Mouse (Mus musculus) stomach, embryonic 16.5 days (tissue): Measurements from ENCODE around the gene Zbtb11. TPM values are rescaled to one million over a fixed set of nuclear protein-coding genes. Genes with fewer than 3 reads are reported as not detected.

Experiments
- ATAC-seq: fragments of 200-750 bp; cut with Nextera tagmentation; 2 replicates; pipeline ENCODE4 v1.8.0; 2017; ENCODE audit warnings: moderate number of reproducible peaks, moderate TSS enrichment; ENCODE audit not compliant: insufficient read depth, low FRiP score
- H3K27ac ChIP-seq: fragments of 300-500 bp; sonication (generic); 2 replicates; pipeline ENCODE4 v1.5.1; 2014; ENCODE audit warnings: low read length
- H3K27me3 ChIP-seq: fragments of 300-500 bp; sonication (generic); 2 replicates; pipeline ENCODE4 v1.6.1; 2014; ENCODE audit warnings: low read length, control low read depth, mixed read lengths; ENCODE audit not compliant: control insufficient read depth, insufficient read depth
- H3K36me3 ChIP-seq: fragments of 300-500 bp; sonication (generic); 2 replicates; pipeline ENCODE4 v1.6.1; 2014; ENCODE audit warnings: low read length; ENCODE audit not compliant: control insufficient read depth, insufficient read depth
- H3K4me1 ChIP-seq: fragments of 300-500 bp; sonication (generic); 2 replicates; pipeline ENCODE4 v1.6.1; 2014; ENCODE audit warnings: low read length, control low read depth, mixed read lengths; ENCODE audit not compliant: control insufficient read depth, insufficient read depth
- H3K4me2 ChIP-seq: fragments of 300-500 bp; sonication (generic); 2 replicates; pipeline ENCODE4 v1.6.1; 2014; ENCODE audit warnings: low read depth, low read length, mixed read lengths
- H3K4me3 ChIP-seq: fragments of 300-500 bp; sonication (generic); replicated peaks from 2 replicates; pipeline ENCODE4 v1.5.1; 2014; ENCODE audit warnings: mild to moderate bottlenecking, low read length
- H3K9ac ChIP-seq: fragments of 300-500 bp; sonication (generic); 2 replicates; pipeline ENCODE4 v1.6.1; 2014; ENCODE audit warnings: low read length
- H3K9me3 ChIP-seq: fragments of 300-500 bp; sonication (generic); replicated peaks from 2 replicates; pipeline ENCODE4 v1.6.1; 2016; ENCODE audit warnings: low read length, control low read depth; ENCODE audit not compliant: control insufficient read depth
- WGBS: fragments of 180-500 bp; shearing (Covaris S2); extraction: QIAGEN DNeasy Blood & Tissue Kit; methylation state at CpG from one replicate; pipeline ENCODE4 v1.1.7; 2014; 5-methylcytosine and 5-hydroxymethylcytosine counted together
- polyA plus RNA-seq: library from polyadenylated mRNA; unstranded; fragments of >200 nt; fragmentation: Nextera tagmentation; extraction: Ambion mirVana; gene quantifications from 2 replicates; pipeline ENCODE4 v1.2.1, GENCODE M21; 2015

Gene Zbtb11
- polyA plus RNA-seq, 1 experiment from 2014 or later, result 15.8 TPM

- no peak overlapping the region for H3K4me2 ChIP-seq
- no peak overlapping the region for H3K9ac ChIP-seq
- no peaks in the 10 kb centered on the region for H3K4me1 ChIP-seq
- H3K27ac ChIP-seq, result no peak overlapping the region
- H3K9me3 ChIP-seq, result no peaks in the 10 kb centered on the region
- WGBS, result 78% methylated on average over 3 of the region's 3 CpGs
- ATAC-seq, result no peak
- no peaks in the 10 kb centered on the region for H3K36me3 ChIP-seq
- H3K4me3 ChIP-seq, result no peak overlapping the region
- no peaks in the 10 kb centered on the region for H3K27me3 ChIP-seq
Measured at GRCm38 (mm10) chr16:56055911-56056310, 82.2 kb downstream of the Zbtb11 start.

GRCm38 (mm10) chr16:56056944-56057590 lies 83.4 kb downstream of the Zbtb11 start:
- H3K27me3 ChIP-seq, result no peaks in the 10 kb centered on the region
- H3K9ac ChIP-seq, result no peak overlapping the region
- H3K36me3 ChIP-seq, result no peaks in the 10 kb centered on the region
- no peak overlapping the region for H3K4me3 ChIP-seq
- 58% methylated on average over 7 of the region's 7 CpGs for WGBS
- H3K4me1 ChIP-seq, result no peaks in the 10 kb centered on the region
- H3K4me2 ChIP-seq, result no peak overlapping the region
- no peak overlapping the region for H3K27ac ChIP-seq
- no peaks in the 10 kb centered on the region for H3K9me3 ChIP-seq
- ATAC-seq, result no peak

DNA sequence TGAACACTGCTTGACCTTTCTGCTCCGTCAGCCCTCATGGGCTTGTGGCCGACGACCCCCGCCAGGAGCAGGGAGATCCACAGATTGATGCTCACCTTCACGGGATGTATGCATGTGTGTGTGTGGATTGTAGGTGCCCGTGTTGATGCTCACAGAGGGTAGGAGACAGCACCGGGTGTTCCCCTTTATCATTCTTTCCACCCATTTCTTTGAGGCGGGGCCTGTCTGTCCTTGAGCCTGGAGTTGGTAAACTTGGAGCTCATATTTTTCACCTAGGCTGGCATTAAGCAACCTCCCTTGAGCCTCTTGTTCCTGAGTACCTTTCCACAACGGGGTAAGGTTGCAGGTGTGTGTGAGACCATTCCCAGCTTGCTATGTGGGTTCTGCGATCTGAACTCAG lies 84.5 kb downstream of the Zbtb11 start:
- Histone ChIP-seq H3K4me2 (no peak overlapping the region), H3K27me3 (no peaks in the 10 kb centered on the region), H3K27ac (no peak overlapping the region), H3K9ac (no peak overlapping the region), H3K9me3 (no peaks in the 10 kb centered on the region), H3K4me1 (no peaks in the 10 kb centered on the region), H3K4me3 (no peak overlapping the region), H3K36me3 (no peaks in the 10 kb centered on the region)
- 81% methylated on average over 10 of the region's 10 CpGs for WGBS
- ATAC-seq, result no peak

Other genes with a start within 250 kb of the Zbtb11 start
- 10.0 and 10.6 TPM in 2 replicates for gene Nfkbiz, start 135.0 kb upstream of the Zbtb11 start, polyA plus RNA-seq
- gene Nxpe3, start 78.6 kb upstream of the Zbtb11 start, polyA plus RNA-seq, result 0.65 and 0.85 TPM in 2 replicates
- 6.8 TPM in 2 replicates for gene Cep97, start 39.0 kb upstream of the Zbtb11 start, polyA plus RNA-seq
- 560 and 735 TPM in 2 replicates for gene Rpl24, start 7.6 kb upstream of the Zbtb11 start, polyA plus RNA-seq
- gene Pcnp, start 55.9 kb downstream of the Zbtb11 start, polyA plus RNA-seq, result 200 and 216 TPM in 2 replicates
- 22.6 and 28.5 TPM in 2 replicates for gene Trmt10c, start 63.9 kb downstream of the Zbtb11 start, polyA plus RNA-seq
- gene Senp7, start 74.5 kb downstream of the Zbtb11 start, polyA plus RNA-seq, result 27.0 and 27.3 TPM in 2 replicates
- gene Impg2, start 230.4 kb downstream of the Zbtb11 start, polyA plus RNA-seq, result 0.12 and 0.39 TPM in 2 replicates